Mouse (Mus musculus) layer of hippocampus, postnatal 14 days (tissue): Measurements from ENCODE around the gene Il31ra. TPM values are rescaled to one million over a fixed set of nuclear protein-coding genes. Genes with fewer than 3 reads are reported as not detected.
"Not testable (repeated sequence)": the region's sequence is repeated elsewhere in the genome, so short reads cannot be mapped to it uniquely, and the experiment has no call there.

Experiments
- DNase-seq, 2 experiments: peaks; one replicate each; pipeline ENCODE4 v3.0.0; 2021 to 2022; ENCODE audit warnings: low spot score in 2 of 2, mixed read lengths in 1 of 2
- long read RNA-seq, 2 experiments: library from polyadenylated mRNA; stranded (forward); transcript quantifications; one replicate each; pipeline ENCODE4 v2.0.0; 2021
- total RNA-seq, 2 experiments: library from RNA; stranded (reverse); gene quantifications; 2 replicates each; pipeline ENCODE4 v1.2.3; 2021

Gene Il31ra
- under 1 TPM; 0.25 to 0.64 TPM for total RNA-seq
- long read RNA-seq, experiment 1, partial matches to known transcripts, result 0 of 1 reads
- long read RNA-seq, experiment 1, other reads (novel, unspliced or antisense), result 1 of 1 reads
- long read RNA-seq, experiment 2, partial matches to known transcripts, result 0 of 4 reads
- long read RNA-seq, experiment 2, other reads (novel, unspliced or antisense), result 4 of 4 reads

- not testable (repeated sequence) for DNase-seq
Measured at GRCm38 (mm10) chr13:112594260-112594659, at the start of gene Il31ra. Gene Il31ra, minus strand, starts transcription at chr13:112594360.

GRCm38 (mm10) chr13:112642897-112643296 is 48.7 kb upstream of the Il31ra start:
- no peak for DNase-seq

GRCm38 (mm10) chr13:112639111-112639510 is 45.0 kb upstream of the Il31ra start:
- no peak for DNase-seq

- DNase-seq, result no peak
Measured at GRCm38 (mm10) chr13:112636498-112636897, 42.3 kb upstream of the Il31ra start.

- DNase-seq, result no peak
Measured at GRCm38 (mm10) chr13:112635174-112635837, 41.1 kb upstream of the Il31ra start.

GRCm38 (mm10) chr13:112625566-112625965 is 31.4 kb upstream of the Il31ra start:
- DNase-seq, result no peak

GRCm38 (mm10) chr13:112624622-112625021 is 30.5 kb upstream of the Il31ra start:
- no peak for DNase-seq

- DNase-seq, result no peak
Measured at GRCm38 (mm10) chr13:112623656-112624055, 29.5 kb upstream of the Il31ra start.

GRCm38 (mm10) chr13:112621592-112621991 is 27.4 kb upstream of the Il31ra start:
- no peak for DNase-seq

GRCm38 (mm10) chr13:112608606-112609005 is 14.4 kb upstream of the Il31ra start:
- no peak for DNase-seq

GRCm38 (mm10) chr13:112604411-112604810 is 10.3 kb upstream of the Il31ra start:
- no peak for DNase-seq

- DNase-seq, result no peak
Measured at GRCm38 (mm10) chr13:112603839-112604238, 9.7 kb upstream of the Il31ra start.

GRCm38 (mm10) chr13:112602607-112603006 is 8.4 kb upstream of the Il31ra start:
- no peak for DNase-seq

- no peak for DNase-seq
Measured at GRCm38 (mm10) chr13:112590254-112590653, 3.9 kb downstream of the Il31ra start.

- no peak for DNase-seq
Measured at GRCm38 (mm10) chr13:112589625-112590024, 4.5 kb downstream of the Il31ra start.

GRCm38 (mm10) chr13:112584556-112585237 is 9.5 kb downstream of the Il31ra start:
- no peak for DNase-seq

- DNase-seq, result no peak
Measured at GRCm38 (mm10) chr13:112582291-112582690, 11.9 kb downstream of the Il31ra start.

- DNase-seq, result no peak
Measured at GRCm38 (mm10) chr13:112581796-112582195, 12.4 kb downstream of the Il31ra start.

- no peak for DNase-seq
Measured at GRCm38 (mm10) chr13:112580590-112581320, 13.4 kb downstream of the Il31ra start.

GRCm38 (mm10) chr13:112578041-112578440 is 16.1 kb downstream of the Il31ra start:
- DNase-seq, result peak; percentile 100

GRCm38 (mm10) chr13:112573800-112574199 is 20.4 kb downstream of the Il31ra start:
- DNase-seq, result no peak

- DNase-seq, result no peak
Measured at GRCm38 (mm10) chr13:112570768-112571167, 23.4 kb downstream of the Il31ra start.
